Mouse (Mus musculus) forebrain, embryonic 11.5 days (tissue): Measurements from ENCODE around the gene Lrrn4cl. TPM values are rescaled to one million over a fixed set of nuclear protein-coding genes. Genes with fewer than 3 reads are reported as not detected.
A peak's percentile ranks its signal among the peaks of the same experiment; 100 is the strongest.

ENCODE experiments used
- ATAC-seq: fragments of 200-750 bp; cut with Nextera tagmentation; replicated peaks from 2 replicates; pipeline ENCODE4 v1.8.0; 2017; ENCODE audit warnings: moderate TSS enrichment; ENCODE audit not compliant: low FRiP score
- DNase-seq: peaks from one replicate; pipeline ENCODE4 v3.0.0-alpha.2; 2017; ENCODE audit warnings: low spot score
- H3K27ac ChIP-seq: fragments of 300-500 bp; sonication (generic); 2 replicates; pipeline ENCODE4 v1.5.1; 2014; ENCODE audit warnings: low read depth, low read length
- H3K27me3 ChIP-seq: fragments of 300-500 bp; sonication (generic); 2 replicates; pipeline ENCODE4 v1.6.1; 2014; ENCODE audit warnings: mild to moderate bottlenecking, low read length, mixed read lengths; ENCODE audit not compliant: control insufficient read depth, insufficient read depth
- H3K36me3 ChIP-seq: fragments of 300-500 bp; sonication (generic); 2 replicates; pipeline ENCODE4 v1.6.1; 2014; ENCODE audit warnings: mild to moderate bottlenecking, low read length, moderate library complexity, mixed read lengths; ENCODE audit not compliant: control insufficient read depth, insufficient read depth
- H3K4me1 ChIP-seq: fragments of 300-500 bp; sonication (generic); replicated peaks from 2 replicates; pipeline ENCODE4 v1.6.1; 2014; ENCODE audit warnings: low read length, mixed read lengths; ENCODE audit not compliant: control insufficient read depth, insufficient read depth
- H3K4me2 ChIP-seq: fragments of 300-500 bp; sonication (generic); 2 replicates; pipeline ENCODE4 v1.6.1; 2014; ENCODE audit warnings: low read depth, mild to moderate bottlenecking, low read length, moderate library complexity, mixed read lengths; ENCODE audit not compliant: severe bottlenecking
- H3K4me3 ChIP-seq: fragments of 300-500 bp; sonication (generic); 2 replicates; pipeline ENCODE4 v1.5.1; 2014; ENCODE audit warnings: low read depth, low read length
- H3K9ac ChIP-seq: fragments of 300-500 bp; sonication (generic); 2 replicates; pipeline ENCODE4 v1.6.1; 2014; ENCODE audit warnings: low read length
- H3K9me3 ChIP-seq: fragments of 300-500 bp; sonication (generic); 2 replicates; pipeline ENCODE4 v1.6.1; 2016; ENCODE audit warnings: low read length, mixed read lengths; ENCODE audit not compliant: control insufficient read depth
- WGBS: fragments of 180-500 bp; shearing (Covaris S2); extraction: QIAGEN DNeasy Blood & Tissue Kit; methylation state at CpG from one replicate; pipeline ENCODE4 v1.1.7; 2014; 5-methylcytosine and 5-hydroxymethylcytosine counted together
- polyA plus RNA-seq: library from polyadenylated mRNA; unstranded; fragments of >200 nt; fragmentation: Nextera tagmentation; extraction: Ambion mirVana; gene quantifications from 2 replicates; pipeline ENCODE4 v1.2.1, GENCODE M21; 2014

The Lrrn4cl gene
- polyA plus RNA-seq, 1 experiment from 2014 or later, result 0.35 TPM

- WGBS, result 67% methylated on average over 9 of the region's 9 CpGs
- H3K4me1 ChIP-seq, result peaks cover 7% of the 10 kb centered on the region; the same call in 1 of the 2 replicates
- no peak overlapping the region; the same call in 1 of the 2 replicates for H3K27ac ChIP-seq
- no peak for DNase-seq
- peak; percentile 25; the same call in 1 of the 2 replicates for ATAC-seq
- H3K36me3 ChIP-seq, result peaks cover 4% of the 10 kb centered on the region; the same call in 1 of the 2 replicates
- H3K4me2 ChIP-seq, result peak overlapping the region; percentile 88
- no peaks in the 10 kb centered on the region for H3K27me3 ChIP-seq
- peak overlapping the region; percentile 96 for H3K4me3 ChIP-seq
- H3K9ac ChIP-seq, result peak overlapping the region; percentile 60
- no peaks in the 10 kb centered on the region for H3K9me3 ChIP-seq
Observed at GRCm38 (mm10) chr19:8870838-8871237, 20.3 kb downstream of the Lrrn4cl start.

GRCm38 (mm10) chr19:8871267-8872186 lies 21.0 kb downstream of the Lrrn4cl start, which contains the start of gene Ubxn1:
Gene Ubxn1 (plus strand): TSS chr19:8871496.
- Histone ChIP-seq H3K4me1 (peaks cover 7% of the 10 kb centered on the region; the same call in 1 of the 2 replicates), H3K9me3 (no peaks in the 10 kb centered on the region), H3K4me3 (peak within 1 kb of the TSS; percentile 96), H3K9ac (peak within 1 kb of the TSS; percentile 96), H3K27ac (peak within 1 kb of the TSS; percentile 63), H3K36me3 (peaks cover 4% of the 10 kb centered on the region; the same call in 1 of the 2 replicates), H3K4me2 (peak within 1 kb of the TSS; percentile 88), H3K27me3 (no peaks in the 10 kb centered on the region)
- ATAC-seq, result peak; percentile 99
- DNase-seq, result peak; percentile 95
- 1% methylated on average over 52 of the region's 59 CpGs for WGBS

- Histone ChIP-seq H3K36me3 (peaks cover 4% of the 10 kb centered on the region; the same call in 1 of the 2 replicates), H3K27me3 (no peaks in the 10 kb centered on the region), H3K9ac (peak overlapping the region; percentile 96), H3K4me1 (peaks cover 7% of the 10 kb centered on the region; the same call in 1 of the 2 replicates), H3K4me2 (peak overlapping the region; percentile 88), H3K27ac (peak overlapping the region; percentile 63; the same call in 1 of the 2 replicates), H3K4me3 (peak overlapping the region; percentile 96), H3K9me3 (no peaks in the 10 kb centered on the region)
- ATAC-seq, result no peak
- no peak for DNase-seq
- 78% methylated on average over 10 of the region's 10 CpGs for WGBS
Observed at GRCm38 (mm10) chr19:8872266-8872840, 21.8 kb downstream of the Lrrn4cl start.

GRCm38 (mm10) chr19:8875031-8875430 lies 24.5 kb downstream of the Lrrn4cl start:
- no peak overlapping the region for H3K4me2 ChIP-seq
- 93% methylated on average over 7 of the region's 7 CpGs for WGBS
- H3K9ac ChIP-seq, result no peak overlapping the region
- H3K27me3 ChIP-seq, result no peaks in the 10 kb centered on the region
- peaks cover 7% of the 10 kb centered on the region; the same call in 1 of the 2 replicates for H3K4me1 ChIP-seq
- H3K27ac ChIP-seq, result no peak overlapping the region
- no peak overlapping the region for H3K4me3 ChIP-seq
- H3K9me3 ChIP-seq, result no peaks in the 10 kb centered on the region
- DNase-seq, result no peak
- peaks cover 4% of the 10 kb centered on the region; the same call in 1 of the 2 replicates for H3K36me3 ChIP-seq
- ATAC-seq, result no peak

GRCm38 (mm10) chr19:8880311-8881033 lies 29.9 kb downstream of the Lrrn4cl start, which contains the start of gene Uqcc3:
Gene Uqcc3 (minus strand): TSS chr19:8880923.
- peak within 1 kb of the TSS; percentile 87 for H3K4me2 ChIP-seq
- no peaks in the 10 kb centered on the region for H3K4me1 ChIP-seq
- no peaks in the 10 kb centered on the region; the same call in 1 of the 2 replicates for H3K36me3 ChIP-seq
- no peaks in the 10 kb centered on the region for H3K9me3 ChIP-seq
- peak; percentile 95 for ATAC-seq
- peak within 1 kb of the TSS; percentile 91 for H3K9ac ChIP-seq
- H3K27ac ChIP-seq, result peak within 1 kb of the TSS; percentile 50
- under 1% methylated on average over 42 of the region's 42 CpGs for WGBS
- H3K27me3 ChIP-seq, result no peaks in the 10 kb centered on the region
- peak; percentile 90 for DNase-seq
- H3K4me3 ChIP-seq, result peak within 1 kb of the TSS; percentile 76

- Histone ChIP-seq H3K27ac (no peak overlapping the region; the same call in 1 of the 2 replicates), H3K27me3 (no peaks in the 10 kb centered on the region), H3K4me3 (peak overlapping the region; percentile 76), H3K9me3 (no peaks in the 10 kb centered on the region), H3K4me2 (peak overlapping the region; percentile 87), H3K36me3 (no peaks in the 10 kb centered on the region; the same call in 1 of the 2 replicates), H3K9ac (peak overlapping the region; percentile 91), H3K4me1 (no peaks in the 10 kb centered on the region)
- no peak for DNase-seq
- 14% methylated on average over 3 of the region's 3 CpGs for WGBS
- ATAC-seq, result no peak
Observed at GRCm38 (mm10) chr19:8881034-8881392, 30.4 kb downstream of the Lrrn4cl start.

- no peak within 1 kb of the TSS for H3K9ac ChIP-seq
- H3K9me3 ChIP-seq, result no peaks in the 10 kb centered on the region
- H3K4me2 ChIP-seq, result no peak within 1 kb of the TSS
- no peaks in the 10 kb centered on the region for H3K36me3 ChIP-seq
- no peaks in the 10 kb centered on the region; the same call in 1 of the 2 replicates for H3K4me1 ChIP-seq
- H3K27ac ChIP-seq, result no peak within 1 kb of the TSS
- no peak for ATAC-seq
- 78% methylated on average over 3 of the region's 3 CpGs for WGBS
- no peak for DNase-seq
- H3K27me3 ChIP-seq, result no peaks in the 10 kb centered on the region
- H3K4me3 ChIP-seq, result no peak within 1 kb of the TSS
Observed at GRCm38 (mm10) chr19:8883616-8884015, 33.0 kb downstream of the Lrrn4cl start, which contains the start of the genes Lbhd1 and Gm49403. Gene Lbhd1 (plus strand): TSS chr19:8883732. Gene Gm49403 (plus strand): TSS chr19:8883930.
